Mouse (Mus musculus) left cerebral cortex, adult 9 months (tissue): ENCODE results near the gene Mpg.

Experiments used
- DNase-seq, 2 experiments: peaks; one replicate each; pipeline ENCODE4 v3.0.0; 2022; ENCODE audit warnings: low spot score in 2 of 2

The Mpg gene

GRCm38 (mm10) chr11:32262674-32263415 is 36.5 kb downstream of the Mpg start:
- no peak for DNase-seq

- DNase-seq: no peak
Measured at GRCm38 (mm10) chr11:32265117-32265738, 38.9 kb downstream of the Mpg start.

- no peak for DNase-seq
Measured at GRCm38 (mm10) chr11:32266194-32266593, 39.9 kb downstream of the Mpg start.

- no peak for DNase-seq
Measured at GRCm38 (mm10) chr11:32266776-32267175, 40.5 kb downstream of the Mpg start.

GRCm38 (mm10) chr11:32267188-32267884 is 41.0 kb downstream of the Mpg start, which contains the start of gene Nprl3:
TSS of gene Nprl3 (minus strand) at chr11:32267707.
- DNase-seq: peak; percentile 85 to 95

- DNase-seq: no peak
Measured at GRCm38 (mm10) chr11:32267964-32268363, 41.7 kb downstream of the Mpg start.

GRCm38 (mm10) chr11:32268952-32269351 is 42.6 kb downstream of the Mpg start:
- DNase-seq: no peak

- no peak for DNase-seq
Measured at GRCm38 (mm10) chr11:32271178-32271577, 44.9 kb downstream of the Mpg start.

GRCm38 (mm10) chr11:32276347-32276746 is 50.0 kb downstream of the Mpg start, which contains the start of gene Hba-x:
TSS of gene Hba-x (plus strand) at chr11:32276400.
- no peak for DNase-seq

GRCm38 (mm10) chr11:32277736-32278457 is 51.6 kb downstream of the Mpg start:
- no peak for DNase-seq

GRCm38 (mm10) chr11:32278458-32278957 is 52.2 kb downstream of the Mpg start:
- DNase-seq: no peak

GRCm38 (mm10) chr11:32280646-32281045 is 54.3 kb downstream of the Mpg start:
- DNase-seq: no peak

GRCm38 (mm10) chr11:32281416-32282144 is 55.3 kb downstream of the Mpg start:
- no peak for DNase-seq
